Mouse (Mus musculus) cerebellum, postnatal 36 days (tissue): ENCODE measurements at regions not wholly inside any gene's neighbourhood (a gene's known extent, or its start where the extent isn't known, plus 50 kb on each side); places are given as distances from the start of the nearest gene placed in this dataset.

Experiments
- DNase-seq, 2 experiments: peaks; one replicate each; pipeline ENCODE4 v3.0.0; 2021 to 2022; ENCODE audit warnings: mixed read lengths in 2 of 2

GRCm38 (mm10) chr6:80862256-80862655, 843.6 kb downstream of the Lrrtm4 start:
- DNase-seq: no peak

GRCm38 (mm10) chr6:80862741-80863140, 844.1 kb downstream of the Lrrtm4 start:
- no peak for DNase-seq

GRCm38 (mm10) chr6:80865809-80866603, 847.3 kb downstream of the Lrrtm4 start:
- DNase-seq: no peak

- peak; percentile 61 to 69 for DNase-seq
These were observed 866.7 kb downstream of the Lrrtm4 start for GRCm38 (mm10) chr6:80885363-80885762.

- no peak for DNase-seq
These were observed 886.5 kb downstream of the Lrrtm4 start for GRCm38 (mm10) chr6:80905220-80905619.

- DNase-seq: no peak
These were observed 911.1 kb downstream of the Lrrtm4 start for GRCm38 (mm10) chr6:80929799-80930198.

GRCm38 (mm10) chr6:80975162-80975561, 948.3 kb upstream of the Gcfc2 start:
- no peak for DNase-seq

GRCm38 (mm10) chr6:80993511-80993910, 930.0 kb upstream of the Gcfc2 start:
- no peak for DNase-seq

- no peak for DNase-seq
These were observed 898.9 kb upstream of the Gcfc2 start for GRCm38 (mm10) chr6:81024531-81024930.
